Mouse (Mus musculus) liver, adult 2 months (tissue): ENCODE results near the gene Orc5.

Source experiments
- CTCF ChIP-seq: fragments of 200-500 bp; IDR thresholded peaks from 2 replicates; pipeline ENCODE4 v1.5.1; 2011; ENCODE audit warnings: low read depth, low read length, control low read depth
- POLR2A ChIP-seq: fragments of 200-500 bp; IDR thresholded peaks from 2 replicates; pipeline ENCODE4 v1.6.1; 2011; ENCODE audit warnings: low read length, control low read depth; ENCODE audit not compliant: insufficient read depth; ENCODE audit errors: extremely low read depth

- TF ChIP-seq CTCF (no peak), POLR2A (no peak)
These were observed 67.7 kb downstream of the Orc5 start for GRCm38 (mm10) chr5:22482567-22482966.
